Comparison of ENCODE assay signal across 8 mouse cellular contexts in the genomic region with DNA sequence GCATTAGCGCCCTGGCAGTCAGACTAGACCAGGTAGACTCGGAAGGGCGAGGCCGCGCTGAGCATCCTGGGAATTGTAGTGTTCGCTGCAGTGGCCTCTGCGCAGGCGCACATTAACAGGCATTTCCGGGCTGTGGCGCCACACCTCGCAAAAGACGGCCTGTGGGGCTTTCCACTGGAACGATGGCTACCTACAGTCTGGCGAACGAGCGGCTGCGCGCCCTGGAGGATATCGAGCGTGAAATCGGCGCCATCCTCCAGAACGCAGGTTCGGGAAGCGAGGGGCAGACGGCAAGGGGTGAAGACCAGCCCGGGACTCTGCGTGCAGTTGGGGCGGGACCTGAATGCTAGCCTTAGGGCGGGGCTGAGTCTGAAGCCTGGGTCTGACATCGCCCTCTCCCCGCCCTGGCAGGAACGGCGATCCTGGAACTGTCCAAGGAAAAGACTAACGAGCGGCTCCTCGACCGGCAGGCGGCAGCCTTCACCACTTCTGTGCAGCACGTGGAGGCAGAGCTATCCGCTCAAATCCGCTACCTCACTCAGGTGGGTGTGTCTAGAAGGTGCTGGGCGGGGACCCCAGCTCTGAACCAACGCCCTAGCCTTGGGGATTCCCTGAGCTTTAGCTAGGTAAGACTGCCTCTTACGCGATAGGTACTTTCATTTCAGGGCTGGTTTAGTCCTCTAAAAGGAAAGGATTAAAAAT. TPM values are rescaled to one million over a fixed set of nuclear protein-coding genes. Genes with fewer than 3 reads are reported as not detected.
DNase-seq lines count a peak whose midpoint lies in the region; ATAC-seq and TF ChIP-seq lines count a peak whose summit lies in the region.

A gene (plus strand): TSS at position 123 of the 702 bp plus-strand sequence.

- peaks cover 29% of the 10 kb centered on the region for H3K4me1 ChIP-seq in erythroblast, embryonic 14.5 days (ENCODE audit: control insufficient read depth)
- peaks cover 5% of the 10 kb centered on the region for H3K4me1 ChIP-seq in heart, embryonic 11.5 days (ENCODE audit: control insufficient read depth, insufficient read depth, low read length)
- H3K4me1 ChIP-seq in kidney, embryonic 16.5 days (ENCODE audit: insufficient read depth, low read length) = peaks cover 15% of the 10 kb centered on the region
- H3K4me1 ChIP-seq in liver, adult 2 months (ENCODE audit: control insufficient read depth, insufficient read depth, low read length) = no peaks in the 10 kb centered on the region

- H3ac ChIP-seq in C2C12 (ENCODE audit: control insufficient read depth, insufficient read length, low read depth) (peak within 1 kb of the TSS; percentile 98), myocyte (ENCODE audit: control insufficient read depth, insufficient read length) (peak within 1 kb of the TSS; percentile 45)

- H3K4me3 ChIP-seq in C2C12 (ENCODE audit: insufficient read depth, poor library complexity, severe bottlenecking) (peak within 1 kb of the TSS; percentile 51), myocyte (peak within 1 kb of the TSS; percentile 48)
- peak within 1 kb of the TSS; percentile 69 for H3K4me3 ChIP-seq in erythroblast, embryonic 14.5 days (replicated peaks)
- H3K4me3 ChIP-seq in heart, embryonic 11.5 days (ENCODE audit: low read depth, low read length) = peak within 1 kb of the TSS; percentile 79
- peak within 1 kb of the TSS; percentile 78 for H3K4me3 ChIP-seq in kidney, embryonic 16.5 days (ENCODE audit: low read length)
- peak within 1 kb of the TSS; percentile 82 for H3K4me3 ChIP-seq in liver, adult 2 months (ENCODE audit: insufficient read depth, low read depth, low read length)

- peak; percentile 96 for ATAC-seq in heart, embryonic 11.5 days (replicated peaks; ENCODE audit: insufficient number of reproducible peaks, low FRiP score, low TSS enrichment)
- peak; percentile 99 for ATAC-seq in kidney, embryonic 16.5 days (ENCODE audit: low FRiP score, low TSS enrichment)

- peak within 1 kb of the TSS; percentile 82 for H3K9ac ChIP-seq in heart, embryonic 11.5 days (ENCODE audit: low read depth, low read length)
- H3K9ac ChIP-seq in kidney, embryonic 16.5 days (replicated peaks; ENCODE audit: low read length) = peak within 1 kb of the TSS; percentile 94
- peak within 1 kb of the TSS; percentile 88 for H3K9ac ChIP-seq in liver, adult 2 months (ENCODE audit: low read depth, low read length)

- TF ChIP-seq POLR2A in brain, embryonic 14.5 days (IDR thresholded peaks at IDR 0.05; ENCODE audit: borderline replicate concordance, extremely low read depth, insufficient read depth, insufficient read length, poor library complexity, severe bottlenecking) = peak; percentile 58; the same call in 1 of the 2 replicates
- peak; percentile 28; the same call in 1 of the 2 replicates for TF ChIP-seq POLR2A in liver, adult 2 months (IDR thresholded peaks at IDR 0.05; ENCODE audit: extremely low read depth, insufficient read depth, low read length)
- peak; percentile 69 for TF ChIP-seq POLR2A in myocyte (IDR thresholded peaks at IDR 0.05; ENCODE audit: insufficient read length, low read depth)

- H3K36me3 ChIP-seq in C2C12 (ENCODE audit: control insufficient read depth, insufficient read depth) (peaks cover 4% of the 10 kb centered on the region), myocyte (ENCODE audit: control insufficient read depth, insufficient read depth) (no peaks in the 10 kb centered on the region)
- H3K36me3 ChIP-seq in erythroblast, embryonic 14.5 days (ENCODE audit: control insufficient read depth) = peaks cover 10% of the 10 kb centered on the region
- H3K36me3 ChIP-seq in heart, embryonic 11.5 days (ENCODE audit: control insufficient read depth, insufficient read depth, low read length) = no peaks in the 10 kb centered on the region
- H3K36me3 ChIP-seq in kidney, embryonic 16.5 days (ENCODE audit: insufficient read depth, low read length) = 0 out of 2 replicates have a peak, but pooled peaks cover 7% of the 10 kb centered on the region
- 0 out of 2 replicates have a peak, but pooled peaks cover 2% of the 10 kb centered on the region for H3K36me3 ChIP-seq in liver, adult 2 months (ENCODE audit: control insufficient read depth, insufficient read depth, low read length)
- H3K36me3 ChIP-seq in splenic B cell, adult 2 months (ENCODE audit: control insufficient read depth, insufficient read depth, low read length, poor library complexity, severe bottlenecking) = peaks cover 2% of the 10 kb centered on the region; the same call in 1 of the 2 replicates

- H3K27me3 ChIP-seq in C2C12 (ENCODE audit: control insufficient read depth, insufficient read depth, insufficient read length) (no peaks in the 10 kb centered on the region), myocyte (ENCODE audit: control insufficient read depth, insufficient read depth, insufficient read length) (no peaks in the 10 kb centered on the region)
- H3K27me3 ChIP-seq in erythroblast, embryonic 14.5 days (ENCODE audit: control insufficient read depth) = no peaks in the 10 kb centered on the region
- H3K27me3 ChIP-seq in heart, embryonic 11.5 days (ENCODE audit: control insufficient read depth, insufficient read depth, low read length) = no peaks in the 10 kb centered on the region
- no peaks in the 10 kb centered on the region for H3K27me3 ChIP-seq in kidney, embryonic 16.5 days (ENCODE audit: insufficient read depth, low read length)
- no peaks in the 10 kb centered on the region for H3K27me3 ChIP-seq in liver, adult 2 months (ENCODE audit: control insufficient read depth, insufficient read depth, low read length)
- H3K27me3 ChIP-seq in splenic B cell, adult 2 months (ENCODE audit: control insufficient read depth, insufficient read depth, low read length, poor library complexity, severe bottlenecking) = no peaks in the 10 kb centered on the region

- peak within 1 kb of the TSS; percentile 71 for H3K4me2 ChIP-seq in heart, embryonic 11.5 days
- peak within 1 kb of the TSS; percentile 63 for H3K4me2 ChIP-seq in kidney, embryonic 16.5 days (replicated peaks; ENCODE audit: low read depth, low read length)
- H3K4me2 ChIP-seq in myocyte (ENCODE audit: low read depth) = peak within 1 kb of the TSS; percentile 98

- H3K79me2 ChIP-seq in C2C12 (ENCODE audit: control insufficient read depth, insufficient read depth) = peaks cover 18% of the 10 kb centered on the region
- no peaks in the 10 kb centered on the region for H3K79me2 ChIP-seq in liver, adult 2 months (ENCODE audit: control insufficient read depth, insufficient read depth, low read length)
- peaks cover 11% of the 10 kb centered on the region for H3K79me2 ChIP-seq in myocyte (ENCODE audit: control insufficient read depth, insufficient read depth)

- no peaks in the 10 kb centered on the region for H3K9me3 ChIP-seq in erythroblast, embryonic 14.5 days (ENCODE audit: control insufficient read depth, low read length)
- H3K9me3 ChIP-seq in heart, embryonic 11.5 days (replicated peaks; ENCODE audit: control insufficient read depth, low read length) = no peaks in the 10 kb centered on the region
- no peaks in the 10 kb centered on the region for H3K9me3 ChIP-seq in kidney, embryonic 16.5 days (ENCODE audit: low read length)

- H3K27ac ChIP-seq in heart, embryonic 11.5 days (ENCODE audit: low read depth, low read length) = peak within 1 kb of the TSS; percentile 97
- H3K27ac ChIP-seq in kidney, embryonic 16.5 days (ENCODE audit: low read length) = peak within 1 kb of the TSS; percentile 98
- H3K27ac ChIP-seq in liver, adult 2 months (replicated peaks; ENCODE audit: insufficient read depth, low read depth, low read length) = peak within 1 kb of the TSS; percentile 94

- under 1% methylated on average over 46 of the region's 46 CpGs for WGBS in heart, embryonic 11.5 days (ENCODE audit: insufficient replicate concordance)
- WGBS in kidney, embryonic 16.5 days = under 1% methylated on average over 46 of the region's 46 CpGs
- WGBS in liver, adult 2 months = under 1% methylated on average over 46 of the region's 46 CpGs

- peaks cover 5% of the 10 kb centered on the region for H3K79me3 ChIP-seq in C2C12 (ENCODE audit: low read depth)

- peak; percentile 98 for DNase-seq in brain, embryonic 14.5 days (ENCODE audit: low read depth)
- peak; percentile 93 for DNase-seq in liver, adult 2 months (ENCODE audit: extremely low read depth, low read depth, low spot score)
- DNase-seq in splenic B cell, adult 2 months (ENCODE audit: low read depth, low spot score) = peak; percentile 96

- TF ChIP-seq CTCF in C2C12 (IDR thresholded peaks at IDR 0.05; ENCODE audit: control insufficient read depth, insufficient read depth, insufficient read length) = peak; percentile 94
- peak; percentile 87 for TF ChIP-seq CTCF in brain, embryonic 14.5 days (IDR thresholded peaks at IDR 0.05; ENCODE audit: borderline replicate concordance, extremely low read depth, insufficient read depth, insufficient read length)
- TF ChIP-seq CTCF in liver, adult 2 months (IDR thresholded peaks at IDR 0.05; ENCODE audit: low read depth, low read length) = peak; percentile 95

TF ChIP-seq in C2C12, 6 proteins besides CTCF, POLR2A, EP300 and RAD21:
- TF ChIP-seq MAX (IDR thresholded peaks at IDR 0.05) (peak; percentile 100), USF1 (IDR thresholded peaks at IDR 0.05; ENCODE audit: low read depth) (peak; percentile 68), CEBPB (IDR thresholded peaks at IDR 0.05; ENCODE audit: low read depth) (no peak)

TF ChIP-seq in myocyte, 11 proteins besides CTCF, POLR2A, EP300 and RAD21:
- peak; percentile 75 for TF ChIP-seq MAX (IDR thresholded peaks at IDR 0.05; ENCODE audit: low read depth)
- no peak for TF ChIP-seq REST (IDR thresholded peaks at IDR 0.05; ENCODE audit: insufficient read depth, insufficient read length)
- no peak for TF ChIP-seq E2F4 (IDR thresholded peaks at IDR 0.05; ENCODE audit: insufficient read depth)
- TF ChIP-seq USF1 (IDR thresholded peaks at IDR 0.05; ENCODE audit: low read depth) = peak; percentile 60
- TF ChIP-seq POLR2AphosphoS2 (IDR thresholded peaks at IDR 0.05; ENCODE audit: insufficient read length, low read depth) = peak; percentile 88

RNA-seq across cellular contexts. Expression of the gene that starts here (rescaled TPM):
- polyA plus RNA-seq in C2C12 (2012; fragmentation: generic; extraction: Trizol) (46.2 TPM), myocyte (2012; fragmentation: generic; extraction: Trizol) (29.6 TPM)
- polyA plus RNA-seq in brain, embryonic 14.5 days (2012; rRNA removed) = 28.1 and 31.8 TPM in 2 replicates
- 1.1 and 2.3 TPM in 2 replicates for polyA plus RNA-seq in erythroblast, embryonic 14.5 days (2012)
- polyA plus RNA-seq in heart, embryonic 11.5 days (2014; fragmentation: Nextera tagmentation; extraction: Ambion mirVana) = 28.6 and 31.2 TPM in 2 replicates
- polyA plus RNA-seq in kidney, embryonic 16.5 days (2015; fragmentation: Nextera tagmentation; extraction: Ambion mirVana) = 43.9 and 46.3 TPM in 2 replicates
- 11.2 and 13.3 TPM in 2 replicates for total RNA-seq in liver, adult 2 months (2014; rRNA removed)
- polyA plus RNA-seq in liver, adult 2 months (2012; rRNA removed) = 9.4 and 10.4 TPM in 2 replicates

Comparison
In these comparisons a context has a peak if more than half of its experiments do, and no peak if none do; other contexts are left out.
1. Peak in every context shown above with its lines: DNase-seq, ATAC-seq, H3K4me3 ChIP-seq and H3K27ac ChIP-seq.